Mouse (Mus musculus): Measurements from ENCODE around the gene Bbs9. TPM values are rescaled to one million over a fixed set of nuclear protein-coding genes. Genes with fewer than 3 reads are reported as not detected.

Gene Bbs9
- total RNA-seq, 2 experiments from 2014 or later: 21.0 to 26.6 TPM

- Histone ChIP-seq H3K27ac (no peak overlapping the region), H3K4me3 (no peak overlapping the region)
- DNase-seq (ENCODE audit: low spot score in 2 of 2): peak; percentile 61 to 80
- peak; percentile 93 for TF ChIP-seq CTCF (conservative IDR thresholded peaks at IDR 0.05)
Measured at GRCm38 (mm10) chr9:22557467-22557866, 82.0 kb downstream of the Bbs9 start.

GRCm38 (mm10) chr9:22563612-22564347, 88.3 kb downstream of the Bbs9 start:
- no peak for TF ChIP-seq CTCF (conservative IDR thresholded peaks at IDR 0.05)
- Histone ChIP-seq H3K4me3 (no peak overlapping the region), H3K27ac (no peak overlapping the region)
- no peak for DNase-seq (ENCODE audit: low spot score in 2 of 2)

GRCm38 (mm10) chr9:22567726-22568125, 92.2 kb downstream of the Bbs9 start:
- Histone ChIP-seq H3K27ac (no peak overlapping the region), H3K4me3 (no peak overlapping the region)
- no peak for TF ChIP-seq CTCF (conservative IDR thresholded peaks at IDR 0.05)
- no peak for DNase-seq (ENCODE audit: low spot score in 2 of 2)

- DNase-seq (ENCODE audit: low spot score in 2 of 2): no peak
- Histone ChIP-seq H3K27ac (no peak overlapping the region), H3K4me3 (no peak overlapping the region)
- TF ChIP-seq CTCF (conservative IDR thresholded peaks at IDR 0.05): no peak
Measured at GRCm38 (mm10) chr9:22576426-22577139, 101.1 kb downstream of the Bbs9 start.

- no peak for TF ChIP-seq CTCF (conservative IDR thresholded peaks at IDR 0.05)
Measured at GRCm38 (mm10) chr9:22578266-22578665, 102.8 kb downstream of the Bbs9 start.

GRCm38 (mm10) chr9:22584221-22584620, 108.7 kb downstream of the Bbs9 start:
- Histone ChIP-seq H3K4me3 (no peak overlapping the region), H3K27ac (no peak overlapping the region)
- TF ChIP-seq CTCF (conservative IDR thresholded peaks at IDR 0.05): no peak
- no peak for DNase-seq (ENCODE audit: low spot score in 2 of 2)

More at GRCm38 (mm10) chr9:22578266-22578665, 102.8 kb downstream of the Bbs9 start:
- Histone ChIP-seq H3K4me3 (no peak overlapping the region), H3K27ac (no peak overlapping the region)
- DNase-seq (ENCODE audit: low spot score in 2 of 2): no peak

DNA sequence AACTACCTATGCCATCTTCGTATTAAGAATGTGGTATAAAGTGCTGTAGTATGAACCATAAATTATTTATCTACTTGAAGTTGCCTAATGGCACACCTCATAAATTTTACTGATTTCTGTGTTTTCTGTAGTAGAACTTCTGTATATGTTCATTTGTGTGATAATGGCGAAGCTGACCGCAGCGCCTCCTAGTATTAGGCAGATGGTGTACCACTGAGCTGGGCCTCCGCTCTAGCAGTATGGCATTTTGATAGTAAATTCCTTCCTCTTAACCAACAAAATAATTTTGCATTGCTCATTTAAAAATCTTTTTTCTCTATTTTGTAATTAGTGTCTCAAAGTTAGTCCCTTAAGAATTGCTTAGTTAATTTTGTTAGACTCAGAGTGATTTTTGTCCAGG, 117.5 kb downstream of the Bbs9 start:
- no peak for DNase-seq (ENCODE audit: low spot score in 2 of 2)
- Histone ChIP-seq H3K27ac (no peak overlapping the region), H3K4me3 (no peak overlapping the region)
- peak; percentile 57 for TF ChIP-seq CTCF (conservative IDR thresholded peaks at IDR 0.05)

DNA sequence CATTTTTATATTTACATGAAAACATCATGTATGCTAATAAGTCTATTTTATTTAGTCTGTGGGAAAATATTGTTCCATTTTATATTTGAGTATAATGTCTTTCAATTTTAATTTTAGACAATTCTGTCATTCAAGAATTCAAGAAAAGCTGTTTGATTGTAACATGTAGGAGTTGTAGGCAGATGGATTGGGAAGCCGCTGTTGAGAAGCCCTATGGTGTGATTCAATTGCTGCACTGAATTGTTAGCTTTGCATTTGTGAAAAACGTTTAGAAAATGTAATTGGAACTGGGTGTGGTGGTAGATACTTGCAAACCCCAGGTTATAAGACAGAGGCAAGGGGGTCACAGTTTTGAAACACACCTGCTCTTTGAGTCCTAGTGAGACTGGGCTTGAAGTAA, 121.1 kb downstream of the Bbs9 start:
- DNase-seq (ENCODE audit: low spot score in 2 of 2): peak in 1 of 2 experiments; percentile 41
- Histone ChIP-seq H3K4me3 (no peak overlapping the region), H3K27ac (no peak overlapping the region)
- no peak for TF ChIP-seq CTCF (conservative IDR thresholded peaks at IDR 0.05)

- no peak for TF ChIP-seq CTCF (conservative IDR thresholded peaks at IDR 0.05)
- peak; percentile 23 to 26 for DNase-seq (ENCODE audit: low spot score in 2 of 2)
- Histone ChIP-seq H3K4me3 (no peak overlapping the region), H3K27ac (no peak overlapping the region)
Measured at GRCm38 (mm10) chr9:22613271-22613824, 137.8 kb downstream of the Bbs9 start.

DNA sequence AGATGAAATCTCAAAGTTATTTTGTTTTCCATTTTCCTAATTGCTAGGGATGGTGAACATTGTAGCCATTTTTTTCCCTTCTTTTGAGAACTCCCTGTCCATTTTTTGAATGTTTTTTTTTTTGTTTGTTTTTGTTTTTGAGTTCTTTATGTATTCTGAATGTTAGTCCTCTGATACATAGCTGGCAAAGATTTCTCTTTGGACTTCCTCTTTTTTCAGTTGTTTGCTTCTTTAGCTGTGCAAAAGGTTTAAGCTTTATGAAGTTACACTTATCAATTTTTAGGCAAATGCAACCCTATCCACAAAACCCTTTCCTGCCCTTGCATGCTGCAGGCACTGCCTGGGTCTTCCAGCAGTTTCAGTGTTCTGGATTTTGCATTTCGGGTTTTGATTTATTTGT, 143.7 kb downstream of the Bbs9 start:
- DNase-seq (ENCODE audit: low spot score in 2 of 2): no peak
- no peak overlapping the region for H3K27ac ChIP-seq
- TF ChIP-seq CTCF (conservative IDR thresholded peaks at IDR 0.05): no peak
- H3K4me3 ChIP-seq: no peak overlapping the region

DNA sequence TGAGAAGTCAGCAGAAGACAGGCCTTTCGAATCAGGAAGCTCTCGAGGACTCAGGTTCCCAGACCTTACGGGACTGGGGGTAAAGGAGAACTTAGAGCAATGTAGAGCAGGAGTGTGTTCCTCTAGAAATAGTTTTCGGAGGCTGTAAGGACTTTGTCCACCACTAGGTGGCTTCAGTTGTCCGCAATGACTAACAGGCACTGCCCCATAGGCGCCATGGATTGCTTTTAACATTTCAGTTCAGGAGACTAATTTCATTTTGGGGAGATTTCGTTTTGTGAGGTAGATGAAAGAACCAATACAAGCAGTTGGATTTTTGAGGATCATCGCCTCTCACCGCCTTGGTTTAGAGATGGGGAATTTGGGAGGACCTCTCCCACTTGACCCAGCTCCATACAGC, 149.5 kb downstream of the Bbs9 start:
- Histone ChIP-seq H3K27ac (no peak overlapping the region), H3K4me3 (no peak overlapping the region)
- peak; percentile 30 to 48 for DNase-seq (ENCODE audit: low spot score in 2 of 2)
- TF ChIP-seq CTCF (conservative IDR thresholded peaks at IDR 0.05): peak; percentile 87

- H3K4me3 ChIP-seq: no peak overlapping the region
- TF ChIP-seq CTCF (conservative IDR thresholded peaks at IDR 0.05): no peak
- no peak for DNase-seq (ENCODE audit: low spot score in 2 of 2)
- no peak overlapping the region for H3K27ac ChIP-seq
Measured at GRCm38 (mm10) chr9:22626014-22626413, 150.5 kb downstream of the Bbs9 start.

DNA sequence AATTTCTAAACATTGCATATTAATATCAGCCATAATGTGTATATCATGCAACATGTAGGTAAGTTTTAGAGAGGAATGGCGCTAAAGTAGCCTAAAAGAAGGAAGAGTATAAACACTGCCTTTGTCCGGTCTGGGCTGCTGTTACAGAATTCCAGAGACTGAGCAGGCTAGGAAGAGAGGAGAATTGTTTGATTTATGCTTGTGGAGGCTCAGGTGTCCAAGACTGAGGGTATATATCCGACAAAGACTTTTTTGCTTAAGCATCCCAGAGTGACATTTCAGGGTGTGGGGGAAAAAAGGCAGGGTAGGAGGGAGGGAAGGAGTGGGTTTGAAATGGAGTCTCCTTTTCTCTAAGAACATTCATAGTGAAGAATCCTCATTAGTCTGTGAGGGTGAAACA, 152.4 kb downstream of the Bbs9 start:
- H3K27ac ChIP-seq: no peak overlapping the region
- no peak overlapping the region for H3K4me3 ChIP-seq
- no peak for DNase-seq (ENCODE audit: low spot score in 2 of 2)
- TF ChIP-seq CTCF (conservative IDR thresholded peaks at IDR 0.05): no peak

Measured in layer of hippocampus, adult 2 months (tissue).